ENCODE assay signal across 16 mouse cellular contexts in genomic region chr10:23177347-23178046, GRCm38 (mm10).
DNase-seq lines count a peak whose midpoint lies in the region; ATAC-seq lines count a peak whose summit lies in the region.
"Had no signal": no experiment of that assay in that cellular context is flagged by ENCODE, and none has a peak within 500 bp of the region (broad histone marks: within the 10 kb centered on the region; RNA-seq: fewer than 3 reads in every experiment).

No protein-coding gene starts in this region.

- intact Hi-C loops in gastrocnemius, postnatal 36 days (cut with DNase I): loop anchor here (10.0 kb wide), 1 partner anchor 437 kb away; no protein-coding TSS in a partner anchor

- H3K9ac ChIP-seq in kidney, embryonic 16.5 days (replicated peaks; ENCODE audit: low read length): no peak overlapping the region
- H3K9ac ChIP-seq in embryonic facial prominence, embryonic 14.5 days (ENCODE audit: low read depth, low read length): no peak overlapping the region
- H3K9ac ChIP-seq: forebrain, embryonic 13.5 days; liver, embryonic 13.5 days; midbrain, embryonic 15.5 days had no signal

- H3K4me1 ChIP-seq in kidney, embryonic 16.5 days (ENCODE audit: insufficient read depth, low read length): peaks cover 37% of the 10 kb centered on the region
- peaks cover 16% of the 10 kb centered on the region for H3K4me1 ChIP-seq in embryonic facial prominence, embryonic 14.5 days (ENCODE audit: control insufficient read depth, insufficient read depth, low read length)
- H3K4me1 ChIP-seq: liver, embryonic 13.5 days; midbrain, embryonic 15.5 days had no signal

- no peak for ATAC-seq in kidney, embryonic 16.5 days (ENCODE audit: low FRiP score, low TSS enrichment)
- ATAC-seq in embryonic facial prominence, embryonic 14.5 days (ENCODE audit: low read depth): no peak
- ATAC-seq in megakaryocyte-erythroid progenitor cell, adult 5-6 weeks (replicated peaks; ENCODE audit: low FRiP score, low TSS enrichment, poor library complexity, severe bottlenecking): no peak
- ATAC-seq: activated CD4-positive, CD25-positive, alpha-beta regulatory T cell, adult 4 months; forebrain, embryonic 13.5 days; intestine, embryonic 16.5 days; midbrain, embryonic 15.5 days had no signal

- no peaks in the 10 kb centered on the region for H3K36me3 ChIP-seq in kidney, embryonic 16.5 days (ENCODE audit: insufficient read depth, low read length)
- H3K36me3 ChIP-seq in embryonic facial prominence, embryonic 14.5 days (ENCODE audit: control insufficient read depth, insufficient read depth, low read length): no peaks in the 10 kb centered on the region
- H3K36me3 ChIP-seq: liver, embryonic 13.5 days; midbrain, embryonic 15.5 days had no signal

- WGBS in kidney, embryonic 16.5 days: 54% methylated on average over 5 of the region's 5 CpGs
- WGBS in embryonic facial prominence, embryonic 14.5 days: 55% methylated on average over 5 of the region's 5 CpGs

- no peaks in the 10 kb centered on the region for H3K9me3 ChIP-seq in kidney, embryonic 16.5 days (ENCODE audit: low read length)
- no peaks in the 10 kb centered on the region for H3K9me3 ChIP-seq in embryonic facial prominence, embryonic 14.5 days (ENCODE audit: control insufficient read depth, low read length)
- H3K9me3 ChIP-seq: forebrain, embryonic 13.5 days; liver, embryonic 13.5 days; midbrain, embryonic 15.5 days had no signal

- no peak overlapping the region for H3K4me3 ChIP-seq in kidney, embryonic 16.5 days (ENCODE audit: low read length)
- H3K4me3 ChIP-seq in embryonic facial prominence, embryonic 14.5 days (ENCODE audit: low read depth, low read length): no peak overlapping the region
- H3K4me3 ChIP-seq: forebrain, embryonic 13.5 days; liver, embryonic 13.5 days; midbrain, embryonic 15.5 days had no signal

- H3K27ac ChIP-seq in kidney, embryonic 16.5 days (ENCODE audit: low read length): peak overlapping the region; percentile 70
- peak overlapping the region; percentile 11 for H3K27ac ChIP-seq in embryonic facial prominence, embryonic 14.5 days (replicated peaks; ENCODE audit: low read depth, low read length)
- H3K27ac ChIP-seq: forebrain, embryonic 13.5 days; liver, embryonic 13.5 days; midbrain, embryonic 15.5 days had no signal

- DNase-seq in gastrocnemius, adult 18-20 months (ENCODE audit: low spot score): peak; percentile 31
- DNase-seq in gastrocnemius, postnatal 36 days: no peak
- DNase-seq in kidney, adult 11 months: no peak
- DNase-seq in embryonic facial prominence, embryonic 14.5 days (ENCODE audit: low spot score): no peak
- DNase-seq in skeletal muscle tissue, adult 2 months (ENCODE audit: low read depth, low spot score): peak; percentile 57
- DNase-seq in right cerebral cortex, postnatal 36 days (ENCODE audit: low spot score in 2 of 2): no peak
- DNase-seq: cerebellum, postnatal 25 days; heart, adult 11 months; liver, embryonic 13.5 days; right cerebral cortex, adult 18-20 months had no signal

- no peaks in the 10 kb centered on the region for H3K27me3 ChIP-seq in kidney, embryonic 16.5 days (ENCODE audit: insufficient read depth, low read length)
- H3K27me3 ChIP-seq in embryonic facial prominence, embryonic 14.5 days (replicated peaks; ENCODE audit: control insufficient read depth, insufficient read depth, low read length): no peaks in the 10 kb centered on the region
- H3K27me3 ChIP-seq: forebrain, embryonic 13.5 days; liver, embryonic 13.5 days; midbrain, embryonic 15.5 days had no signal

- peak overlapping the region; percentile 29; the same call in 1 of the 2 replicates for H3K4me2 ChIP-seq in kidney, embryonic 16.5 days (replicated peaks; ENCODE audit: low read depth, low read length)
- peak overlapping the region; percentile 27; the same call in 1 of the 2 replicates for H3K4me2 ChIP-seq in embryonic facial prominence, embryonic 14.5 days (ENCODE audit: low read depth, low read length)
- H3K4me2 ChIP-seq: forebrain, embryonic 13.5 days; liver, embryonic 13.5 days; midbrain, embryonic 15.5 days had no signal

Comparison
In these comparisons a context has a peak if more than half of its experiments do, and no peak if none do; other contexts are left out.
1. DNase-seq: peak in gastrocnemius, adult 18-20 months (single experiment) and skeletal muscle tissue, adult 2 months (single experiment); none in gastrocnemius, postnatal 36 days (0 of 2), kidney, adult 11 months (single experiment), embryonic facial prominence, embryonic 14.5 days (single experiment) and right cerebral cortex, postnatal 36 days (0 of 2).